Mouse (Mus musculus): ENCODE measurements around the gene Micall2.

DNA sequence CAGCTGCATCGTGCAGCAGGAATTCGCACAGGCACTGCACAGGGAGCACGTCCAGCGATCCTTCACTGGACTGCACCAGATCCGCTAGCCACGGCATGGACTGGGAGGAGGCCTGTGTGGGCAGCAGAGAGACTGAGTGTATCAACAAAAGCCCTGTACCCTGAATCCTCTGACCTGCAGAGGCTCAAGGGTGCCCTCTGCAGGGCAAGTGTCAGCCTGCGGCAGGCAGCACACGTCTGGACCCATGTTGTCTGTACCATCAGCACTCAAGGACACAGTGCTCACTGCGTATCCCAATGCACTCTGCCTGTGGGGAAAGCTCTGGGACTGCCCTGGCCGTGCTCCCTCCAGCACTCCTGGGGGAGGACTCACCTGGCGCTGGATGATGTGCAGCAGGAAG, 28.2 kb upstream of the Micall2 start:
- TF ChIP-seq CTCF (IDR thresholded peaks at IDR 0.05; ENCODE audit: low read depth, low read length) (peak; percentile 91), GATA1 (IDR thresholded peaks at IDR 0.05; ENCODE audit: borderline replicate concordance, low read length) (no peak), TAL1 (conservative IDR thresholded peaks at IDR 0.05; ENCODE audit: low read depth, low read length) (no peak)

Data from G1E (cell line).